Mouse (Mus musculus): ENCODE measurements at regions not wholly inside any gene's neighbourhood (a gene's known extent, or its start where the extent isn't known, plus 50 kb on each side); places are given as distances from the start of the nearest gene placed in this dataset.

DNA sequence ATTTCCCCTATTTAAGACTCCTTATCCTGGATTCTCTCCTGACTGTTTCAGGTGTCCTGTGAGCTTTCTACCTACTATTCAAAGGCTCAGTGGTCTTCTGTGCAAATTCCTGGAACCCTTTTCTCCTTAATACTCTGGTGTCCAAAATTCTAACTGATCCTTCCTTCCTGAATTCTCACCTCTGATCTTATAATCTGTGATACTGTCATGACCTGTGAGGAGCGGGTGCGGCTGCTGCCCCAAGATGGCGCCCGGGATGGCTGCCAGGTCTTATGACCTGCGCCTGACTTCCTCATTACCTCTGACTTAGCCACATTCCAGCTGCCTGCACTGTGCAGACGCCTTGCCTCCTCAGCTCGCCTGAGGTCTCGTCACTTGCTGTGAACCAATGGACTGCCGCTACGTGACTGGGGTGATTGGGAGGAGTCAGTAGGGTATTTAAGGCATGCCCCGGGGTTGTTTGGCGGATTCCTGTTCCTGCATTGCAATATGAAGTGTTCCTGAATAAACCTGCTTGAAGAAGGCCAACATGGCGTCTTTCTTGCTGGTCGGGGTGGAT lies 131.2 kb downstream of the Ptbp2 start:
- intact Hi-C loops (cut with DNase I) = no loop called here
- no peak for DNase-seq

DNA sequence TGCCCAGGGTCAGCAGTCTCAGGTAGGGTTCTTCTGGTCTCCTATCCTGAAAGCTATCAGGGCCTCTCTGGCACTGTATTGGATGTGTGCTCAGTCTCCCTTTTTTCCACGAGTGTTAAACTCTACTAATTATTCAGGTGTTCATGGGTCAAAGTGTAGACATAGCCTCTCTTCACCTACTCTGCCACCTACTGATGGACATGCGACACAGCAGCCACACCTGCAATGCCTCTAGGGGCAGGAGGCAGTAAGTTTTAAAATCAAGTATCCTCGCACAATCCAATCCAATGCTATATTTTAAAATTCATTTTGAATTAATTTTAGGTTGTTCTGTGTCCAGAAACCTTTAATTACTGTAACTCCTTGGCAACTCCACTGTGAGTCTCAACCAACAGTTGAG lies 145.6 kb downstream of the Ptbp2 start:
- intact Hi-C loops (cut with DNase I) = no loop called here
- no peak for DNase-seq

DNA sequence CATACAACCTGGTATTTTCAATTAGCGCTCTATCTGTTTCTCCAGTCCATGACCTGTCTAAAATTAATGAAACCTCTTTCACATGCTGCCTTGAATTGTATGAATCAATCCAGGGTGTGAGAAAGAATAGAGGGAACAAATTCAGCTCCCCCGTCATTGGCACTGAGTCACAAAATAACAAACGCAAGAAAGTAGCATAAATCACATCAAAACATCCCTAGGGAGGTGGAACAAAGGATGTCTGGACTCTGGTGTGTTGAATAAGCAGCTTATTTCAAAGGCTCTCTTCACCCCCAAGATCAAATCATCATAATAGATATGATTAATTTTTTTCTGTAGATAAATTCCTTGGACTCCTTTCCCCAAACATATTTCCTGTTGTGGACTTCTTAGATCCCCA lies 148.6 kb downstream of the Ptbp2 start:
- no peak for DNase-seq
- intact Hi-C loops (cut with DNase I) = no loop called here

DNA sequence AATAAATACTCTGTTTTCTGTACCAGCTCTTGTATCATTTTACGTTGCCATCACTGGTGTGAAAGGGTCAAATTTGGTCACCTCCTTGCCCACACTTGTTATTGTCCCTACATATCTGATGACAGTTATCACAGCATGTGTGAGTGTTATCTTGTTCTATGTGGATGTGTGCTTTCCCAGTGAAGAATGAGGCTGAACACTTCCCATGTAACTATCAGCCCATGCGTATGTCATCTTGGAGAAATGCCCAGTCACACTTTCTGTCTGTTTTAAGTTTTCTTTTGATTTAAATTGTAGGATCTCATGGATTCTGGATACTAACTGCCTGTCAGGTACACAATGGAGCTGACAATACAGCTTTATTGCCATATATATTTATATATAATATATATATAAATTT lies 150.8 kb downstream of the Ptbp2 start:
- no peak for DNase-seq
- intact Hi-C loops (cut with DNase I) = no loop called here

DNA sequence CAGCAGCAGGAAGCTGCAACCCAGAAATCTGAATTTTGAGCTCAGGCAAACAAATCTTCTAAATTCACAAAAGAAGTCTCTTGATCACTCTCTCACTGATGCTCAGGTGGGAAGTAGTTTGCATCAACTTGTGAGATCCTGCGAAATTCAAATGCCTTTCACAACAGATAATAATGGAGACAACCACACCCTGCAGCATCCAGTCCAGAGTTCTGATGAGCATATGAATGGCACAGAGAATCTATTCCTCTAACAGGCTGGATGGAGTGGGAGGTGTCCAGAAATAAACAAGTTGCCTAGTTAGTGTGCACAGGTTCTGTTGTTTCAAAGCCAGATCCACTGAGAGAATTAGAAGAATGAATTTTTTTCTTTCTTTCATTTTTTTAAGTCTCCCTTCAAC lies 178.2 kb downstream of the Ptbp2 start:
- no peak for DNase-seq
- intact Hi-C loops (cut with DNase I) = no loop called here

DNA sequence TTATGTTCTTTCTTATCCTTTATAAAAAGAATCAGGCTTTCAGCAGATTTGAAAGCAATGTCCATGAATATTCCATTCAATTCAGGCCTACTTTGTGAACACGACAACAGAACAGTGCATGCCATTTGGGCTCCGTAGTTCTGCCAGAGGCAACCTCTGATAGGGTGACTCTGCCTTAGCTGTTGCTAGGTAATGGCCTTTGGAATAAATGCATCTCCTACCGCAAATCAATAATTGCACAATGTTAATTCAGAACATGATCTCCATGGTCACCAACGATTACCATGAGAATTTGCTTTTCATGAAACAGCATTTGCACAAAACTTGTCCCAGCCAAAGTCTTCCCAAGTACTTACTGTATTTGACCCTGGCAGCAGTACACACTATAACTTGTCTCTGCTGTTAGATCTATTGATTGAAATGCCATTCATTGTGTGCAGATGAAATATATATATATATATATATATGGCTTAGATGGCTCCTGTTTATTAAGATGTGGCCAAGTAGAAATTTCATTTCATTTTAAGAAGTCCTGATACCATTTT lies 195.3 kb downstream of the Ptbp2 start:
- intact Hi-C loops (cut with DNase I) = no loop called here

DNA sequence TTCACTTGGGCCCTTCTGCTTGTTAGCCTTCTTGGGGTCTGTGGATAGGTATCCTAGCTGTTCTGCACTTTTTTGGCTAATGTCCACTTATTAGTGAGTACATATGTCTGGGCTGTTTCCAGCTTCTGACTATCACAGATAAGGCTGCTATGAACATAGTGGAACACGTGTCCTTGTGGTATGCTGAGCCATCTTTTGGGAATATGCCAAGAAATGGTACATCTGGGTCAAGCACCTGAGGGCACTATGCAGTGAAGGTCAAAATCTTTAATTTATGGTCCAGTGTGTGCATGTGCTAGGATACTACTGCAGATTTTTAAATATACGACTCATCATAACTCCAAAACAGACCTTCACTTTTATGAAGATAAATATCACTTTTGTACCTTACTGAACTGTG lies 196.3 kb downstream of the Ptbp2 start:
- no peak for DNase-seq
- intact Hi-C loops (cut with DNase I) = no loop called here

More for the DNA sequence above, 195.3 kb downstream of the Ptbp2 start:
- no peak for DNase-seq

DNA sequence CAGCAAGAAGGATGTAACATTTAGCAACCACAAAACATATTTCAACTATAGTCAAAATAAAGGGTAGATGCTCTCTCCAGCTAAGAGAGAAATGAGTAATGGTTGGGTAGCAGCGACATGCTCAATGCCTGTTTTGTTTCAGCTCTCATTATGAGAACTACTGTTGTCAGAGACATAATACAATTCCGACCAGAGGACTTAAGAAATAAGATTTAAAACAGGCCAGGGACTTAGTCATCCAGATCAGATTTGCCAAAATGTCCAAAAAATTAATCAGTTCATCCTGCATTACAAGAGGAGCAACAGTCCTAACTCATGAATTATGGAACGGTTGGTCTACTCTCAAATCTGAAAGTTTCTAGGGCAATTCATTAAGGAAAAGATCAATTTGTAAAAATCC lies 208.8 kb downstream of the Ptbp2 start:
- intact Hi-C loops (cut with DNase I) = no loop called here
- no peak for DNase-seq

DNA sequence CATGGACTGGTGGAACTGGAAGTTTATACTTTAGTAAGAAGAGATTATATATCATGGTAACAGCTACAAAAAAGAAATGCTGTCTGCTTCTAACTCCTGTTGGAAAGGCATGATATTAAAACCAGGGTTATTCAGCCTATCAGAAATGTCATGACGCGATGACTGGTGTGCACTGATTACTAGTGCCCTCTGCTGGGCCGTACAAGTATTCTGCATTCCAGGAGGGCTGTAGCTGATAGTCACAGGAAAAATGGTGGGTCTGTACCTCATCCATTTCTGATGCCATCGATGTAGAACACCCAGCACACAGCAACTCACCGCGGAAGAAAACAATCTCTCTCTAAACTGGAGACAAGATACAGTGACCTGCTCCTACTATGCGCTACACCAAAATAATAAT lies 246.4 kb downstream of the Ptbp2 start:
- intact Hi-C loops (cut with DNase I) = no loop called here
- DNase-seq = no peak

DNA sequence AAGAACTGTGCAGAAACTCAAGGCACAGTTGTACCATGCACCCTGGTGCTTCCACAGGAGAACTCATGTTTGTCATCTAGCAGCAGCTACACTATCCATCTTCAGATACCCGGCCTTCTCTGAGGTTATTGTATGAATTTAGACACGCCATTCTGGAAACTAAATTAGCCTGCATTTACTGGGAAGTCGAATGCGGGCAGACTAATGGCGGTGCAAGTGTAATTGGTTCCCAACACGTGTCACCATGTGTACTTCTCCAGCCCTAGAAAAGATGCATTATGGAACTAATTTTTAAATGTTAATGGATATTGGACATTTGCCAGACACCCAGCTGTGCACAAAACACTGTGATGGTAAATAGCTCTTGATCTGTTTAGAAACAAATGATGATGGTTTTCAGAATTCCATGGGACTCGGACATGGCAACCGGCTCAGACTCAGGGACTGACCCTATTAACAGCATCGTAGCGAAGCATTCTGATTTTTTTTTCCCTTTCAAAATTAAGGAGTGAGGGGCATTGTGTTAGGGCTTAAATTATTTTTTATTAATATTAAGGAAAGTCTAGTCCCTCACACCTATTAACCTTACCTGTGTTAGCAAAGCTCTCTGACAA lies 259.6 kb downstream of the Ptbp2 start:
- intact Hi-C loops (cut with DNase I) = no loop called here
- DNase-seq = no peak

DNA sequence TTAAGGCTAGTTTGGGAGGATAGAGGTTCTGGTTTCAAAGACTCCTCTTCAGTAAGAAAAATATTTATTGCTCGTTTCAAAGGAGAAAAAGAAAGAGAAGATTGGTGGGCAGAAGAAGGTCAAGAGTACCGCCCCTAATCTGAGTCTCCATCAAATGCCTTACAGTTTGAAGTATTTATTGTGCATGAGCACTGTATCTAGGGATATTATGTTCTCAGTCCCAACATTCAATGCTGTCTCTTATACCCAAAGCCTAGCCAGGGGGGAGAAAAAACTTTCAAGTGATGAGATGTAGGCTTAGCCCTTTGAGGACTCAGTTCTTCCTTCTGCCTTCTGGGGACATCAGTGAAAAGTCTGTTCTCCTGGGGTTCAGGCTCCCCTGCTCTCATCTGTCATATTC lies 271.7 kb downstream of the Ptbp2 start:
- no peak for DNase-seq
- intact Hi-C loops (cut with DNase I) = no loop called here

DNA sequence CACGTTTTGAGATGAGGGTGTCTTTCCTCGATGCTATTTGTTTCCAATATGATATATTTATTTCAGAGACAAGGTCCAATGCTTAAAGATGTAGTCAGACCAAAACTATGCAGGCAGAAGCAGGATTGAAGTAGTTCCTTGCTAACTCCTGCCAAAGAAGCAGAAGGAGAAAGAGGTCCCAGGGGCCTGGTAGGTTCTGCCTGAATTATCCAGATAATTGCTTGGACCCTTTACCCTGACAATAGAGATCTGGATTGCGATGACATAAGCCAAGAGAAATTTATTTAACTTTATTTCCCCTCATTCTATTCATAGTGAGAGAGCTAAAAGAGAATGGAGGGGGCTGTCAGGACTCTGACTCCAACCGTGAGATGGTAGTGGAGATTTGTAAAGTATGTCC lies 275.1 kb downstream of the Ptbp2 start:
- no peak for DNase-seq
- intact Hi-C loops (cut with DNase I) = no loop called here

DNA sequence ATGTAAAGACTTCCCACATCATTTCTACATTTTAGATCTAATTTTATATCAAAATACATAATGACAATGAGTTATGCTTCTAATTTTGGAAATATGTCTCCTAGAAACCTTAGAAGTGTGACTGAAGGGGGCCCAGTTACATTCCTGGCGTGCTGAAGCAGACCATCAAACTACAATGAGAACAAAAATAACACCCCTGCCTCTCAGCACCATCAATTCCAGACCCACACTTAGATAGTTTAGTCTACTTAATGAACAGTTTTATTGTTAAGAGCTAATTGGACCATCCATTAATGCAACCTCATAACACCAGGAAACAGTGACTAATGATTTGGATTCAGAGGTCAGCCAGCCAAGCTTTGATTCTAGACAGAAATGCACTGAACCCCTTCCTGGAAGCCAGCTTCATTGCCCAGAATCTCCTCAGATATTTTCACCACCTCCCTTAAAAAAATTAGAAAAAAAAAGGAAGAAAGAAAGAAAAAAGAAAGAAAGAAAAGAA lies 280.7 kb downstream of the Ptbp2 start:
- intact Hi-C loops (cut with DNase I) = no loop called here
- DNase-seq = no peak

DNA sequence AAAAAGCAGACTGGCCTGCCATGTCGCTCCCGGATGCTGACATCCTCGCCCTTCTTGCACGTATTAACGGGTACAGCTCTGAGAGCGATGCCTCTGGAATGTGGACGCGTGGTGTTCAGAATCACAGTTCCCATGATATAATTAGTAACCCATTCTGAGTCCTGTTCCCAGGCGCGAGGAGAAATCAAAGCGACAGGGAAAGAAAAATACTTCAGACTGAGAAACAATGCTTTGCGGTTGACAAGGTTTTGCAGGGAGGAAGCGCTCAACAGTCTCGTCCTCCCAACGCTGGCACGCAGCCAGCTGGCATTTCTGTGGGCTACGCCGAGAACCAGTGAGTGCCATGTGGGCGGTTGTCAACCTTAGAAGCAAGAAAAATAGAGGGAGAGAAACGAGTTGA lies 285.6 kb downstream of the Ptbp2 start:
- DNase-seq = peak; percentile 44 to 60
- intact Hi-C loops (cut with DNase I) = no loop called here

DNA sequence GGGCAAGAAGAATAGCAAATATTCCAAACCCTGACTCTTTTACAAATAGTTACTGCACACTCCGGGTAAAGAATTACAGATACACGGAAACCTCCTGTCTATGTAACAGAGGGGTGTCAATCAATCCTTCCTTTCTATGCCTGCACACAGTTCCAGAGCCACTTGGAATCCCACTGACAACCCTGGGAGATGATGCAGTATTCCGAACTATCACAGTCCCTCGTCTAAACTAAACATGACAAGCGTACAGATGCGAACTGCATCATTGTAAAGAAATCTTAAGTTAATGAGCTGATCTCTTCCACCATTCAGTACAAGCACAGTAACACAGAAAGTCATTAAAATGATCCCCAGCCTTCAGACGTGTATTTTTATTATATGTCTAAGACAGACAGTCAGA lies 286.4 kb downstream of the Ptbp2 start:
- no peak for DNase-seq
- intact Hi-C loops (cut with DNase I) = no loop called here

DNA sequence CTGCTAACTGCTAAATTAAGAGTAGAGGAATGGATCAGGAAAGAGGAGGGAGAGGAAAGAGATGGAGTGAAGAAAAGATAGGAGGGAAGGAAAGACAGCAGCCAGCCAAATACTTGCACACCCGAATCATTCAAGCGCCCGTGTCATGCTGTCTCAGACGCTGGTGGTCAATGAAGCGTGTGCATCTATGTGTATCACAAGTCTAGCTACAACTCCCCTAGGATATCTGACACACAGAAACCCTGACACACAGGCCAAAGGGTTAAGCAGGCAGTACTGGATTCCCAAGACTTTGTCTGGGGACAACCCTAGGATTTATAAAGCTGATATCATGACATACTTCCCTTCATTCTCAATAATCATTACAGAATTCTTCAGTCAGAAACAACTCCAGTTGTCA lies 289.7 kb downstream of the Ptbp2 start:
- DNase-seq = no peak
- intact Hi-C loops (cut with DNase I) = no loop called here

DNA sequence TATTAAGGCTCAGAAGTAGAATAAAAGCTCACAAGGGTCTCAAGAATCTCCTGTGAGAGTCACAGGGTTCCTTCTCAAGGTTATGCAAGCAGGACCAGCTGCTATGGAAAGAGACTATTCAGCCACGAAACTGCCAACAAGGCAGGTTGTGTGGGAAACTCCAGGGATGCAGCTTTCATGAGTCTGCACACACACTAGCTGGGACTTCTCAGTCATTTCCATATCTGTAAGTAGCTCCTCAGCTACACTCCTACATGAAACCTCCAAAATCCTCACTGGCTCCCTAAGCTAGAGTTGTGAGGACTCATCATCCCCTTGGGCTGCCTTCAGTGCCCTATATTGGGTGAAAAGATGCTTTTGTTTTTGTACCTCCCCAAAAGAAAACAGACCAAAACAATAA lies 291.6 kb downstream of the Ptbp2 start:
- no peak for DNase-seq
- intact Hi-C loops (cut with DNase I) = no loop called here

DNA sequence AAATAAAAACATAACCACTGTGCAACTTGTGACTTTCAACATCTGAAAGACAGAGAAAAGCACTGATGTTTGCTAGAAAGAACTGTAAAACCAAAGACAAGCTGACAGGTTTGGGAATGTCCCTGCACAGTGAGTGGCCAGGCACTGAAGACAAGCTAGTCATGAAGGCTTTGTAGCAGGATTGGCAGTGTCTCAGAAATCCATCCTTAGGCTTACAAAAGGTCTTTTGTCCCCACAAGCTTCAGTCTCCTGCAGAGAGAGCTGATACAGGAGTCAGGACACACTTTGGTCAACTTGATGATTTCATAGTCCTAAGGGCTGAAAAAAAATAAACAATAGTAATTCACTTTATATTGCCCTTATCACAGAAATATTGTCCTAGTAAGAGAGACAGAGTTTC lies 294.9 kb downstream of the Ptbp2 start:
- DNase-seq = no peak
- intact Hi-C loops (cut with DNase I) = no loop called here
